Mouse (Mus musculus) liver, adult (tissue): ENCODE measurements around the gene Vkorc1l1.
A peak's percentile ranks its signal among the peaks of the same experiment; 100 is the strongest.

ENCODE experiments used
- GATA4 ChIP-seq: IDR thresholded peaks from 2 replicates; pipeline ENCODE4 v1.6.1; 2014; ENCODE audit warnings: mild to moderate bottlenecking, low read length; ENCODE audit not compliant: insufficient replicate concordance

The Vkorc1l1 gene

GRCm38 (mm10) chr5:130022366-130022765 is 80.6 kb downstream of the Vkorc1l1 start:
- TF ChIP-seq GATA4: no peak

DNA sequence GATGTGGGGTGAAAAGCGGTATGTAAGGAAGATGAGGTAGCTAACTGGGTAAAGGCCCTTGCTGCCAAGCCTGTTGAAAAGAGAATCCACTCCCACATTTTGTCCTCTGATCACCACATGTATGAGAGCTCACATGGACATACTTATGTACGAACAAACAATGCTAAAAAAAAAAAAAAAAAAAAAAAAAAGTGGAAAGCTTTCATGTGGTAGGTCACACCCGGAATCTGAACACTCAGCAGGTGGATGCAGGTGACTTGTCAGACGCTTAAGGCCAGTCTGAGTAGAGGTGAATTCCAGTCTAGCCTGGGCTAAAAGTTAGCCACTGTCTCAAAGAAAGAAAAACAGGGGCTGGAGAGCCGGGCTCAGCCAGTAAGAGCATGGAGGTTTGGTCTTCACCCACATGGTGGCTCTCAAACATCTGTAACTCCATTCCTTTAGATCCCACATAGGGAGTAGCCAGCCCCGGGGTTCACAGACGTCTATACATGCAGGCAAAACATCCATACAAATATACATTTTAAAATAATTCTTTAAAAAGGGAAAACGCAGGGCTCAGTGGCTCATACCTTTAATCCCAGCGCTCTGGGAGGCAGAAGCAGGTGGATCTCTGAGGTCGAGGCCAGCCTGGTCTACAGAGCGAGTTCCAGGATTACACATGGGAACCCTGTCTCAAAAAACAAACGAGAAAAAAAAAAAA is 81.4 kb downstream of the Vkorc1l1 start:
- TF ChIP-seq GATA4: no peak

DNA sequence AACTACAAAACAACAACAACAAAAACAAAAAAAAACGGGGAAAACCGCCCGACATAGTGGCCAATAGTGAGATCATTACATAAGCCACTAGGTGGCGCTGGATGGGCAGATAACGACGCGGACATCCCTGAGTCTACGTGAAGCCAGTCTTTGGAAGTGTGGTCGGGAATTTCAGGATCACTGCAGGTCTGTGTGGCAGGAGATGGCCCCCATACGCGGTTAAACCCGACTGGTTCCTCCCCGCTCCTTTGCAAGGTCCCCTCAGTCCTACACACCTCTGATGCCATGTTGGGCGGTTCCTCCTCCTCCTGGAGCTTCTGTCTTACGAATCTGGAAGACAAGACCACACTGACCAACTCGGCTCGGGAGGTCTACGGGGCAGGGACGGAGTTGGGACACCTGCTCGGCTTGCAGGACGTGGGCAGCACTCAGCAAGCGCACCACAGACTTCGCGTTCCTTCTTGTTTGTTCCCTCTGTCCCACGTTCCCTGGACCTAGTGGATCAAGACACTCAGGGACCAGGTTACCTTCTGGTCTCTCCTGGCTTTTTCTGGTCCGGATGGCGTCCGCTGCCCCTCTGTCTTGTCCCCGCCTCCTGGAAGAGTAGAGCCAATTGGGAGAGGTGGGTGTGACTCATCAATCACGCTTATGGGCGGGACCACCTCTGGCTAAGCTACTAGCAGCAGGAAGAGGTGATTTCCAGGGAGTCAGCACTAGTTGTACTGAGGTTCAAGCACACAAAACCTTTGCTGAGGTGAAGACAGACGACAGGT is 82.2 kb downstream of the Vkorc1l1 start:
- TF ChIP-seq GATA4: peak; percentile 76; the same call in 1 of the 2 replicates

- TF ChIP-seq GATA4: peak; percentile 89
These were observed 85.4 kb downstream of the Vkorc1l1 start for GRCm38 (mm10) chr5:130027134-130027533.

GRCm38 (mm10) chr5:130027696-130028095 is 85.9 kb downstream of the Vkorc1l1 start:
- no peak for TF ChIP-seq GATA4

DNA sequence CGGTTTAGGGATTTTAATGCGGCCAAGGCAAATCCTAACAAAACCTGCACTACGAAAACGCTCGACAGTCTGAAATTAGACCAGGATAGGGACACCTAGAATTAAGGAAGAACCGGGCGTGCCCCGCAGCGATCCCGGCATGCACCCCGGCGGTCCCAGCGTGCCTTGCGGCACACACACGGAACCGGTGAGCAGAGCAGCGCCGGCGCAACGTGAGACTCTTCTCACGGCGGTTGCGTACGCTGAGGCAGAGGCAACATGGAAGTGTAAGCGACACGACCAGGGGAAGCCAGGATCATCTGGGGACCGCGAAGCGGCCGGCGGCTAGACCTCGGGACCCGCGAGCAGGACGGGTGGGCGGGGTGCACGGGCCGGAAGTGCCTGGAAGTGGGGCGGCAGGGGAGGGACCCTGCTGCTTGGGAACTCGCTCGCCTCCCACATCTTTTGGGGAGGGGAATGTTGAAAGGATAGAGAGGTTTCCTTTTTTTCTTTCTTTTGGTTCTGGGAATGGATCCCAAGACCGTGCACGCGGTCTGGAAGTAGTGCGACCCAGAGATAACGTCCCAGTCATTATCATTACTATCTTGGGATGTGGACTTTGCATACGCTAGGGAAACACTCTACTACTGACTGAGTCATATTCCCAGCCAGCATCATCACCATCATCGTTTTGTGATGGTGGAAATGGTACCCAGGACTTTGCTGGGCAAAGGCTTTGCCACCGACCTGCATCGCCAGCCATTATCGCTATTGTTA is 87.5 kb downstream of the Vkorc1l1 start, which contains the start of the genes Asl and Crcp:
TSS of gene Asl (minus strand) at position 106 of the 756 bp plus-strand sequence.
TSS of gene Crcp (plus strand) at position 149 of the 756 bp plus-strand sequence.
- no peak; the same call in 1 of the 2 replicates for TF ChIP-seq GATA4

GRCm38 (mm10) chr5:130031410-130032390 is 89.9 kb downstream of the Vkorc1l1 start:
- TF ChIP-seq GATA4: no peak

GRCm38 (mm10) chr5:130033869-130034268 is 92.1 kb downstream of the Vkorc1l1 start:
- TF ChIP-seq GATA4: peak; percentile 27; the same call in 1 of the 2 replicates
